Mouse (Mus musculus) E14TG2a.4 (cell line): Measurements from ENCODE around the gene Zfp110.

ENCODE experiments used
- H3K27me3 ChIP-seq: 2 replicates; pipeline ENCODE4 v1.6.1; 2014; ENCODE audit warnings: low read length, control low read depth; ENCODE audit not compliant: insufficient read depth
- H3K36me3 ChIP-seq: 2 replicates; pipeline ENCODE4 v1.6.1; 2014; ENCODE audit warnings: low read length, control low read depth; ENCODE audit not compliant: insufficient read depth
- H3K4me1 ChIP-seq: replicated peaks from 2 replicates; pipeline ENCODE4 v1.6.1; 2014; ENCODE audit warnings: low read depth, low read length, control low read depth
- H3K4me3 ChIP-seq: replicated peaks from 2 replicates; pipeline ENCODE4 v1.5.1; 2014; ENCODE audit warnings: mild to moderate bottlenecking, low read length
- H3K9me3 ChIP-seq: 2 replicates; pipeline ENCODE4 v1.6.1; 2014; ENCODE audit warnings: low read length, control low read depth
- CTCF ChIP-seq: conservative IDR thresholded peaks from 2 replicates; pipeline ENCODE4 v1.5.1; 2014; ENCODE audit warnings: low read length
- NANOG ChIP-seq: IDR thresholded peaks from 2 replicates; pipeline ENCODE4 v1.6.1; 2014; ENCODE audit warnings: borderline replicate concordance, low read length, mixed read lengths
- POU5F1 ChIP-seq: IDR thresholded peaks from 2 replicates; pipeline ENCODE4 v1.6.1; 2014; ENCODE audit warnings: low read length, borderline replicate concordance

The Zfp110 gene

DNA sequence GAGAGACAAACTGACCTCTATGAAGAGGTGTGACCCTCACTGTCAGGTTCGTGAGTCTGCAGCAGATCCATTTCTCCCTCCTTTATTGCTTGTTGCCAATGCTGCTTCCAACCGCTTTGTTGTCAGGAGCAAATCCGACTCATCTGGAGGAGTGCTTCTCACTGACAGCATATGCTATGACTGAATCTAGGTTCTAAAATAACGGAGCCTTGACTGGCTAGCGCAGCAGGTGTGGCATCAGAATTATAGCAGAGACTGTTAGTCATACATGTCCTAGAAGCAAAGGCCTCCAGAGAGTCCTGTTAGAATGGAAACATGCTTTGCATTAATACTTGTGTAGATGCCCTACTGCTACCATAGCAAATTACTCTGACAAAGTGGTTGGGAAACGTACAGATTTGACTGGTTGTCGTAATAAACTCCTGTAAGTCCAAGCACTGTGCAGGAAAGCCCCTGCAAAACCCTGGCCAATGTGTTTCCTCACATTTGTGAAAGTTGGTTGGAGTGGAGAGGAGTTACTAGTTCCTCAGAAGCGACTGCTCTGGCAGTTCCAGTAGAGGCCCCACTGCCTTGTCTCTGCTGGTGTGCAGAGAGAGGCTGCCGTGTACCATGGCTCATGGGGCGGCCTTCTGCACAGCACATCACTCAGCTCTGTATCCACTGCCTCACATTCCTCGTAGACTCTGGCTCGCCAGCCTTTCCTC is 52.2 kb downstream of the Zfp110 start:
- Histone ChIP-seq H3K36me3 (no peaks in the 10 kb centered on the region), H3K9me3 (no peaks in the 10 kb centered on the region), H3K27me3 (no peaks in the 10 kb centered on the region), H3K4me3 (no peak overlapping the region), H3K4me1 (peaks cover 45% of the 10 kb centered on the region)
- TF ChIP-seq POU5F1, result no peak
- TF ChIP-seq CTCF, result no peak
- TF ChIP-seq NANOG, result no peak

DNA sequence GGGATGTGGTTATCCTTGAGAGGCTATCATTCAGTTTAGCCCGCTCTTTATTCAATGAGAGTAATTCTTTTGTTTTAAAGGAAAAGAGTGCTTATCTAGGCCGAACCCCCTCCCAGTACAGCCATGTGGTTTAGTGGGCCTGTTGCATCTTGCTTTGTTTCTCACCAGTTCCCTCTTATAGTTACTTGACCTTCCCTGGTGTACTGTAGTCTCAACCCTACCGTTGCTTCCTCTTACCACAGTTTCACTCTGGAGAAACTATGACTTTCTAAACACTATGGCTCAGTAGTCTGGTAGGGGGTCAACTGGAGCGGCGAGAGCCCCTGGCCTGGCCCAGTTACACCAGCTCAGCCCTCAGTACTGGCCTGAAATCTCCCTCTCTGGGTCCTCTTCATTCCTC is 53.0 kb downstream of the Zfp110 start:
- no peaks in the 10 kb centered on the region for H3K27me3 ChIP-seq
- H3K36me3 ChIP-seq, result no peaks in the 10 kb centered on the region
- 0 out of 2 replicates have a peak overlapping the region, but pooled peaks have one; percentile 7 for H3K4me3 ChIP-seq
- TF ChIP-seq POU5F1, result no peak
- no peak for TF ChIP-seq CTCF
- no peak for TF ChIP-seq NANOG
- H3K9me3 ChIP-seq, result no peaks in the 10 kb centered on the region
- H3K4me1 ChIP-seq, result peaks cover 42% of the 10 kb centered on the region

DNA sequence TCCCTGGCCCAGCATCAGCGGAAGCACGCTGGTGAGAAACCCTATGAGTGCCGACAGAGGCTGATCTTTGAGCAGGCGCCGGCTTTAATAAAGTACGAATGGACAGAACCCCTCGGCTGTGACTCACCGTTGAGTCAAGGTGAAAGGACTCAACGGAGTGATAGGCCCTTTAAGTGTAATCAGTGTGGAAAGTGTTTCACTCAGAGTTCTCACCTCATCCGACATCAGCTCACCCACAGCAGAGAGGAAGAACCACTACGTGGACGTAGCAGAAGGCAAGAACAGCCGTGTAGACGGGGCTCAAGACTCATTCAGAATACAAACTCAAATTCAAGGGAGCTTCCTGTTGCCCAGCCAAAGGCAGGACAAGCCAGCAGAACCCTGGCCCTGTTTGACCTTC is 56.4 kb downstream of the Zfp110 start:
- Histone ChIP-seq H3K27me3 (no peaks in the 10 kb centered on the region), H3K4me1 (peaks cover 25% of the 10 kb centered on the region), H3K9me3 (no peaks in the 10 kb centered on the region), H3K36me3 (no peaks in the 10 kb centered on the region), H3K4me3 (no peak overlapping the region)
- no peak for TF ChIP-seq CTCF
- TF ChIP-seq POU5F1, result no peak
- no peak for TF ChIP-seq NANOG

DNA sequence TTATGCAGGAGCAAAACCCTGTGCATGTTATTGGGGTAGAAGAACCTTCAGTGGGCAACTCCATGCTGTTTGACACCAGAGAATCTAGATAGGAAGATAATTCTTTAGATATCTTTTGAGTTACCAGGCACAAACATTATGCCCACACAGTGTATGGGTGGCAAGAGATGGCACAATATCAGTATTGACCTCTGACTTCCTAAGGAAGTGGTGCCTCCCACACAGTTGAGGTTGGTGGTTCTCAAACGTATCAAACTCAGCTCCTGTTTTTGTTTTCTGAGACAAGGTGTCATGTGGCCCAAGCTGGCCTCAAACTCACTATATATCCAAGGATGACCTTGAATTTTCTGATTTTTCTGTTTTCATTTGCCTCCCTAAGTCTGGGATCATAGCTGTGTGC is 56.8 kb downstream of the Zfp110 start:
- TF ChIP-seq POU5F1 (no peak), CTCF (no peak), NANOG (no peak)
- H3K4me3 ChIP-seq, result no peak overlapping the region
- no peaks in the 10 kb centered on the region for H3K9me3 ChIP-seq
- no peaks in the 10 kb centered on the region for H3K27me3 ChIP-seq
- peaks cover 21% of the 10 kb centered on the region for H3K4me1 ChIP-seq
- no peaks in the 10 kb centered on the region for H3K36me3 ChIP-seq

DNA sequence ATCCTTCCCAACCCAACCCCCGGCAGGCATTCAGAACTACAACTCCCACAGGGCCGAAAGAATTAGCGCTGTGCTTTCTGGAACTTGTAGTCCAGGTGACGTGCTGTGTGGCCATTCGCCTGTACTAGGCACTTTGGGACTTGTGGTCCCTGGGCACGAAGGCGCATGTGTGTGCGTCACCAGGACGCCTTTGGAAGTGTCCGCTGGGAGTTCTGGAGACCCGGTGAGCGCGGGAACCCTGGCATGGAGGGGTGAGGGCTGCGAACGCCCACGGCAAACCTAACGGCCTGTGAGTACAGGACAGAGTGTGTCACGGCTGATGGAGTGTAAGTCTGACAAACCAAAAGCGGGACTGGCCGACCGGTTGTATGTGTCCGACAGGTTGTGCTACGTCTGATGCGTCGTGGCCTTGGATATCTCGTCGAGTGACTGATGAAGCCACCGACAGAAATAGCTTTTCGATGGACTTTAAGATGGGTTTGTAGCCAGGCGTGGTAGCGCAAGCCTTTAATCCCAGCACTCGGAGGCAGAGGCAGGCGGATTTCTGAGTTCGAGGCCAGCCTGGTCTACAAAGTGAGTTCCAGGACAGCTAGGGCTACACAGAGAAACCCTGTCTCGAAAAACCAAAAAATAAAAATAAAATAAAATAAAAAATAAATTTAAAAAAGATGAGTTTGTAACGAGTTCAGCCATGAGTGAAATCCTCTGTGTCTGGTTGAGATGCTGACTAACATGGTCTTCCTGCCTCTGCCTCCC is 63.3 kb downstream of the Zfp110 start, which contains the start of gene Zscan22:
Gene Zscan22 (plus strand): TSS at position 161 of the 756 bp plus-strand sequence.
- Histone ChIP-seq H3K27me3 (no peaks in the 10 kb centered on the region), H3K36me3 (peaks cover 20% of the 10 kb centered on the region), H3K9me3 (no peaks in the 10 kb centered on the region), H3K4me1 (peaks cover 21% of the 10 kb centered on the region), H3K4me3 (peak within 1 kb of the TSS; percentile 93)
- TF ChIP-seq POU5F1 (no peak), NANOG (no peak), CTCF (no peak)
